Comparison of ENCODE assay signal across 8 mouse cellular contexts in the genomic region with DNA sequence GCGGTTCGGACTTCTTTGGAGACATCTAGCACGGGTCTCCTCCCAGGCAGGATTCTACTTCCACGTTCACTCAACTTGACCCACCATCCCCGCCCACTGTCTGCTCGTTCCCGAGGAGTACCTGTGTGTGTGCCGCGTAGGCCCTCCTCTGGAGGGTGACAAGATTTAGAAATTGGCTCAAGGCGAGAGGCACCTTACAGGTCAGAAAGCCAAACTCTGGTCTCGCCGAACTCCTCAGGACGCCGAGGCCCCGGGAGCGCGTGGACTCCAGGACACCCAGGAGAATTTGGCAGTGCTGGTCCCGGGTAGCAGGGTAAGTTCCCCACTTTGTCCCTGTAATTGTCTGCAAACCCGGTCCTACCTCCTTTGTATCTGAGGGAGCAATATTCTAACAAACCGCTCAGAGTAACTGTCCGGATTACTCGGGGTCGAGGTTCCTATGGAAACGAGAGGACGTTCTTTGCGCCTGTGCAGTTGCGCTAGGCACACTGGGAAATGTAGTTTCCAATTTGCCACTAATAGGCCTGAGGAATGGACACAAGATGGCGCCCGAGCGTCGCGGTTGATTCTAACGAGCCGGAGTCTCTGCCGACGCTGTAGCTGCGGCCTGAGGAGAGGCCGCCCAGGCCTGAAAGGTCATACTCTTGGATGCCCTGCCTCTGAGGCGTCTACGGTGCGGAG. TPM values are rescaled to one million over a fixed set of nuclear protein-coding genes. Genes with fewer than 3 reads are reported as not detected.
A peak's percentile ranks its signal among the peaks of the same experiment; 100 is the strongest.
DNase-seq lines count a peak whose midpoint lies in the region; ATAC-seq and TF ChIP-seq lines count a peak whose summit lies in the region.

No protein-coding gene starts in this region.

- H3K4me3 ChIP-seq in gastrocnemius, adult 2 months = peak overlapping the region; percentile 78
- peak overlapping the region; percentile 69 for H3K4me3 ChIP-seq in hindbrain, postnatal 0 days (ENCODE audit: low read length)
- peak overlapping the region; percentile 74 for H3K4me3 ChIP-seq in left cerebral cortex, adult 2 months

- no peaks in the 10 kb centered on the region for H3K36me3 ChIP-seq in hindbrain, postnatal 0 days (ENCODE audit: insufficient read depth, low read length)

- peak; percentile 91 for ATAC-seq in hindbrain, postnatal 0 days
- peak; percentile 100 for ATAC-seq in megakaryocyte, adult 5-6 weeks (ENCODE audit: poor library complexity, severe bottlenecking)

- no peaks in the 10 kb centered on the region for H3K27me3 ChIP-seq in hindbrain, postnatal 0 days (ENCODE audit: insufficient read depth, low read length)

- WGBS in hindbrain, postnatal 0 days = 1% methylated on average over 41 of the region's 41 CpGs

- intact Hi-C loops in gastrocnemius, adult 2 months (cut with DNase I) = loop anchor here (1.0 to 10.0 kb wide), 3 partner anchors 49 to 187 kb away; a partner anchor contains a TSS
- intact Hi-C loops in left cerebral cortex, adult 2 months (cut with DNase I) = loop anchor here (1.0 to 10.0 kb wide), 3 partner anchors 49 to 157 kb away; a partner anchor contains a TSS

- no peaks in the 10 kb centered on the region for H3K4me1 ChIP-seq in hindbrain, postnatal 0 days (ENCODE audit: insufficient read depth, low read length)

- peak; percentile 93 for DNase-seq in WW6 (ENCODE audit: low read depth, low spot score)
- peak; percentile 82 to 94 for DNase-seq in cerebellum, postnatal 4 days (ENCODE audit: low spot score in 2 of 2)
- peak; percentile 93 for DNase-seq in gastrocnemius, adult 2 months
- peak; percentile 99 for DNase-seq in hindbrain, postnatal 0 days (ENCODE audit: low spot score)
- peak; percentile 87 to 90 for DNase-seq in left cerebral cortex, adult 2 months (ENCODE audit: extremely low spot score in 1 of 2, low spot score in 2 of 2)
- peak; percentile 95 to 96 for DNase-seq in right cerebral cortex, adult 2 months (ENCODE audit: low spot score in 2 of 2)
- DNase-seq in urinary bladder, postnatal 14 days (ENCODE audit: low spot score) = peak; percentile 94

- H3K9ac ChIP-seq in hindbrain, postnatal 0 days (replicated peaks; ENCODE audit: low read length) = peak overlapping the region; percentile 61

- peak; percentile 97 for TF ChIP-seq CTCF in gastrocnemius, adult 2 months (IDR thresholded peaks at IDR 0.05)
- TF ChIP-seq CTCF in hindbrain, postnatal 0 days (IDR thresholded peaks at IDR 0.05; ENCODE audit: low read depth) = peak; percentile 95
- peak; percentile 89 for TF ChIP-seq CTCF in left cerebral cortex, adult 2 months (IDR thresholded peaks at IDR 0.05)

- peak overlapping the region; percentile 92 for H3K27ac ChIP-seq in gastrocnemius, adult 2 months
- H3K27ac ChIP-seq in hindbrain, postnatal 0 days = peak overlapping the region; percentile 38; the same call in 1 of the 2 replicates
- H3K27ac ChIP-seq in left cerebral cortex, adult 2 months = peak overlapping the region; percentile 91

- H3K9me3 ChIP-seq in hindbrain, postnatal 0 days (ENCODE audit: low read length) = no peaks in the 10 kb centered on the region

- peak overlapping the region; percentile 94 for H3K4me2 ChIP-seq in hindbrain, postnatal 0 days (ENCODE audit: low read depth, low read length)

RNA-seq across cellular contexts. Expression of a gene that starts 11.6 kb away (rescaled TPM):
- total RNA-seq in gastrocnemius, adult 2 months (2021) = 1 to 10 TPM; 3.3 to 3.9 TPM
- 64.6 and 69.6 TPM in 2 replicates for total RNA-seq in hindbrain, postnatal 0 days (2014; rRNA removed)
- polyA plus RNA-seq in hindbrain, postnatal 0 days (2015; fragmentation: Nextera tagmentation; extraction: Ambion mirVana) = 18.9 and 21.8 TPM in 2 replicates
- 10 to 100 TPM; 60.9 to 72.6 TPM for total RNA-seq in left cerebral cortex, adult 2 months (2021)
- total RNA-seq in megakaryocyte, adult 5-6 weeks (2015) = 15.9 and 16.5 TPM in 2 replicates
- 17.2 and 19.8 TPM in 2 replicates for total RNA-seq in megakaryocyte, adult 5-6 weeks (2017)

RNA-seq across cellular contexts. Expression of a gene that starts 25.6 kb away (rescaled TPM):
- total RNA-seq in gastrocnemius, adult 2 months (2021) = under 1 TPM; 0.45 to 0.64 TPM
- total RNA-seq in hindbrain, postnatal 0 days (2014; rRNA removed) = 97.2 and 121 TPM in 2 replicates
- polyA plus RNA-seq in hindbrain, postnatal 0 days (2015; fragmentation: Nextera tagmentation; extraction: Ambion mirVana) = 70.9 and 71.5 TPM in 2 replicates
- 10 to 100 TPM; 68.7 to 75.0 TPM for total RNA-seq in left cerebral cortex, adult 2 months (2021)
- 6.5 and 7.2 TPM in 2 replicates for total RNA-seq in megakaryocyte, adult 5-6 weeks (2015)
- total RNA-seq in megakaryocyte, adult 5-6 weeks (2017) = 8.7 and 10.5 TPM in 2 replicates

RNA-seq across cellular contexts. Expression of a gene that starts 25.7 kb away (rescaled TPM):
- total RNA-seq in gastrocnemius, adult 2 months (2021) = 10 to 100 TPM; 13.6 to 16.4 TPM
- 28.1 and 28.7 TPM in 2 replicates for total RNA-seq in hindbrain, postnatal 0 days (2014; rRNA removed)
- 24.5 and 26.2 TPM in 2 replicates for polyA plus RNA-seq in hindbrain, postnatal 0 days (2015; fragmentation: Nextera tagmentation; extraction: Ambion mirVana)
- total RNA-seq in left cerebral cortex, adult 2 months (2021) = 10 to 100 TPM; 15.4 to 17.6 TPM
- 98.9 and 105 TPM in 2 replicates for total RNA-seq in megakaryocyte, adult 5-6 weeks (2015)
- total RNA-seq in megakaryocyte, adult 5-6 weeks (2017) = 102 and 122 TPM in 2 replicates

RNA-seq across cellular contexts. Expression of a gene that starts 43.2 kb away (rescaled TPM):
- not detected for total RNA-seq in gastrocnemius, adult 2 months (2021)
- total RNA-seq in hindbrain, postnatal 0 days (2014; rRNA removed) = not detected in 2 replicates
- not detected in 2 replicates for polyA plus RNA-seq in hindbrain, postnatal 0 days (2015; fragmentation: Nextera tagmentation; extraction: Ambion mirVana)
- not detected for total RNA-seq in left cerebral cortex, adult 2 months (2021)
- not detected in 2 replicates for total RNA-seq in megakaryocyte, adult 5-6 weeks (2015)
- not detected in 2 replicates for total RNA-seq in megakaryocyte, adult 5-6 weeks (2017)

RNA-seq across cellular contexts. Expression of a gene that starts 43.3 kb away (rescaled TPM):
- under 1 TPM; 0.38 to 0.89 TPM for total RNA-seq in gastrocnemius, adult 2 months (2021)
- 0.42 and 3.8 TPM in 2 replicates for total RNA-seq in hindbrain, postnatal 0 days (2014; rRNA removed)
- 0.83 TPM in 2 replicates for polyA plus RNA-seq in hindbrain, postnatal 0 days (2015; fragmentation: Nextera tagmentation; extraction: Ambion mirVana)
- 1 to 10 TPM; 1.3 to 2.1 TPM for total RNA-seq in left cerebral cortex, adult 2 months (2021)
- total RNA-seq in megakaryocyte, adult 5-6 weeks (2015) = 1.4 and 2.9 TPM in 2 replicates
- 0.40 and 2.2 TPM in 2 replicates for total RNA-seq in megakaryocyte, adult 5-6 weeks (2017)

Comparison
In these comparisons a context has a peak if more than half of its experiments do, and no peak if none do; other contexts are left out.
1. Peak in every context shown above with its lines: DNase-seq, ATAC-seq, H3K4me3 ChIP-seq and H3K27ac ChIP-seq.
2. H3K27ac ChIP-seq: peak in every context shown above with its lines; median percentile 92 in gastrocnemius, adult 2 months; 91 in left cerebral cortex, adult 2 months; 38 in hindbrain, postnatal 0 days.
3. RNA of a gene that starts 25.6 kb away (total RNA-seq): 97.2 to 121 TPM in hindbrain, postnatal 0 days, 68.7 to 75.0 TPM in left cerebral cortex, adult 2 months and 6.5 to 10.5 TPM in megakaryocyte, adult 5-6 weeks; 0.45 to 0.64 TPM in gastrocnemius, adult 2 months; every median in the first group is over 4 times any median in the second.